Mouse (Mus musculus): ENCODE results near the gene Tmem116.
A peak's percentile ranks its signal among the peaks of the same experiment; 100 is the strongest.

GRCm38 (mm10) chr5:121541235-121541634, 89.5 kb downstream of the Tmem116 start:
- TF ChIP-seq CTCF (IDR thresholded peaks at IDR 0.05; ENCODE audit: low read depth) (peak; percentile 51), EP300 (optimal IDR thresholded peaks at IDR 0.05) (no peak)
